In the genomic region with DNA sequence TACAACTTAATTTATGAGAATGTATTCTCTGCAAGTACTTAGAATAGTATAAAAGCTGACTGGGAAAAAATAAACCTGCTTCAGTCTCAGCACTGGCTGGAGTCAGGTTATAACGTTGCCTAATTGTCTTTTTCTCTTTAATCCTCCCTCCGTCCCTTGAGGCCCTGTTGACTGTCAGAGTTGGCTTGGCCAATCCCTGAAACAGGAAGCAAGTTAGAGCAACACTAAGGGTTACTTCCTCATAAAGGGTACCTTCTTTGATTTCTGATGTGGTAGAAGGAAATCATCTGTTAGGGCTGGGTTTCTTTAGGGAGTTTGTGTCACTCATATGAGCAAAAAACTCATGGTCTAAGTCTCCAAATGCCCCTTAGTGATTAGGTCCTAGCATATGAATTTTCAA, we compare ENCODE assay signal across 20 mouse cellular contexts.
DNase-seq lines count a peak whose midpoint lies in the region; ATAC-seq and TF ChIP-seq lines count a peak whose summit lies in the region.
"Had no signal": no experiment of that assay in that cellular context is flagged by ENCODE, and none has a peak within 500 bp of the region (broad histone marks: within the 10 kb centered on the region; RNA-seq: fewer than 3 reads in every experiment).

No protein-coding gene starts in this region.

- H3K9me3 ChIP-seq in lung, postnatal 0 days (ENCODE audit: low read length): no peaks in the 10 kb centered on the region
- no peaks in the 10 kb centered on the region for H3K9me3 ChIP-seq in hindbrain, embryonic 13.5 days
- H3K9me3 ChIP-seq: embryonic facial prominence, embryonic 15.5 days had no signal

- H3K4me2 ChIP-seq in lung, postnatal 0 days (replicated peaks; ENCODE audit: low read depth, low read length): no peak overlapping the region
- H3K4me2 ChIP-seq in hindbrain, embryonic 13.5 days: no peak overlapping the region
- H3K4me2 ChIP-seq: embryonic facial prominence, embryonic 15.5 days; heart, embryonic 11.5 days had no signal

- no peak overlapping the region for H3K4me3 ChIP-seq in lung, postnatal 0 days (ENCODE audit: low read depth, low read length)
- no peak overlapping the region for H3K4me3 ChIP-seq in hindbrain, embryonic 13.5 days
- H3K4me3 ChIP-seq: embryonic facial prominence, embryonic 15.5 days; erythroblast, embryonic 14.5 days; forebrain, embryonic 10.5 days; heart, adult 2 months had no signal

- TF ChIP-seq CTCF in lung, postnatal 0 days (IDR thresholded peaks at IDR 0.05): no peak

- peak; percentile 32 for DNase-seq in lung, postnatal 0 days (ENCODE audit: low spot score)
- DNase-seq in lung, postnatal 10 days: no peak
- DNase-seq in testis, postnatal 14 days (ENCODE audit: low spot score): no peak
- no peak for DNase-seq in kidney, postnatal 36 days
- DNase-seq: adrenal gland, postnatal 10 days; cerebellum, adult 18-20 months; cerebellum, postnatal 10 days; embryo, embryonic 11 days; gastrocnemius, postnatal 36 days; heart, adult 2 months had no signal

- TF ChIP-seq EP300 in lung, postnatal 0 days (IDR thresholded peaks at IDR 0.05): no peak

- no peaks in the 10 kb centered on the region for H3K36me3 ChIP-seq in lung, postnatal 0 days (ENCODE audit: insufficient read depth, low read length)
- H3K36me3 ChIP-seq in hindbrain, embryonic 13.5 days: no peaks in the 10 kb centered on the region
- H3K36me3 ChIP-seq: embryonic facial prominence, embryonic 15.5 days; forebrain, embryonic 10.5 days had no signal

- H3K4me1 ChIP-seq in lung, postnatal 0 days (ENCODE audit: insufficient read depth, low read depth, low read length): no peaks in the 10 kb centered on the region
- H3K4me1 ChIP-seq in hindbrain, embryonic 13.5 days (replicated peaks): no peaks in the 10 kb centered on the region
- H3K4me1 ChIP-seq: embryonic facial prominence, embryonic 15.5 days; forebrain, embryonic 10.5 days had no signal

- H3K9ac ChIP-seq in lung, postnatal 0 days (replicated peaks; ENCODE audit: low read depth): no peak overlapping the region
- no peak overlapping the region for H3K9ac ChIP-seq in hindbrain, embryonic 13.5 days
- H3K9ac ChIP-seq: embryonic facial prominence, embryonic 15.5 days had no signal

- H3K27me3 ChIP-seq in lung, postnatal 0 days (replicated peaks; ENCODE audit: insufficient read depth, low read length): no peaks in the 10 kb centered on the region
- H3K27me3 ChIP-seq in hindbrain, embryonic 13.5 days: no peaks in the 10 kb centered on the region
- H3K27me3 ChIP-seq: embryonic facial prominence, embryonic 15.5 days had no signal

- no peak overlapping the region for H3K27ac ChIP-seq in lung, postnatal 0 days (ENCODE audit: low read length)
- no peak overlapping the region for H3K27ac ChIP-seq in hindbrain, embryonic 13.5 days
- H3K27ac ChIP-seq: embryonic facial prominence, embryonic 15.5 days; forebrain, embryonic 10.5 days; heart, adult 2 months had no signal

- WGBS in lung, postnatal 0 days: 52% methylated on average over 2 of the region's 2 CpGs
- WGBS in hindbrain, embryonic 13.5 days: 75% methylated on average over 2 of the region's 2 CpGs

- no peak for ATAC-seq in lung, postnatal 0 days
- ATAC-seq in common myeloid progenitor, adult 5-6 weeks (replicated peaks; ENCODE audit: low read depth, poor library complexity, severe bottlenecking): peak; percentile 97
- ATAC-seq in megakaryocyte progenitor cell, adult 5-6 weeks (replicated peaks; ENCODE audit: poor library complexity): peak; percentile 100
- ATAC-seq in hindbrain, embryonic 13.5 days (ENCODE audit: low FRiP score): no peak
- ATAC-seq: forebrain, embryonic 14.5 days; hindbrain, embryonic 16.5 days; inflammation-experienced regulatory T-cells, adult 6 months had no signal

Comparison
In these comparisons a context has a peak if more than half of its experiments do, and no peak if none do; other contexts are left out.
1. ATAC-seq: peak in common myeloid progenitor, adult 5-6 weeks (single experiment) and megakaryocyte progenitor cell, adult 5-6 weeks (single experiment); none in lung, postnatal 0 days (single experiment) and hindbrain, embryonic 13.5 days (single experiment).